Mouse (Mus musculus): Measurements from ENCODE around the gene Chrm3.

DNA sequence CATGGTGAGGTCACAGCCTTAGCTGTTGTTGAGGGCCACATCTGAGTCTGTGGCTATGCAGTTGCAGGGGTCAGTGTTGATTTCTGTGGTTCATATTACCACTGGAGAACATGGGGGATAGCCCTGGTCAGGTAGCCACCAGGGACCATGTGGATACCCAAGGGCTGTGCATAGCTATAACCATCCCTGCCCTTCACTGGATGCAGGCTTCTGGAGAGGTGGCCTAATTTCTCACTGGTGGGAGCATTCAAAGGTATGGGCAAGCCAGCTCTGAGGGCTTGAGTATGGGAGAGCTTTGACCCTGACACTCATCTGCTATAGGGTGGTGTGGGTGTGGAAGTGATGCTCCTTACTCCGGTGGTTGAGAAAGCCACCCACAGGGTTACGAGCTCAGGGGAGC is 494.5 kb downstream of the Chrm3 start:
- TF ChIP-seq POLR2A (IDR thresholded peaks at IDR 0.05; ENCODE audit: insufficient read depth, low read depth, low read length), result no peak
- TF ChIP-seq CTCF (IDR thresholded peaks at IDR 0.05), result no peak
- no peak for TF ChIP-seq EP300 (IDR thresholded peaks at IDR 0.05; ENCODE audit: insufficient read depth, low read depth, low read length)
